Mouse (Mus musculus) neural tube, embryonic 12.5 days (tissue): ENCODE data around the gene Msi2. TPM values are rescaled to one million over a fixed set of nuclear protein-coding genes. Genes with fewer than 3 reads are reported as not detected.

Experiments used
- ATAC-seq: fragments of 200-750 bp; cut with Nextera tagmentation; 2 replicates; pipeline ENCODE4 v1.8.0; 2017; ENCODE audit warnings: low read depth, mild to moderate bottlenecking, moderate TSS enrichment, moderate library complexity; ENCODE audit not compliant: low FRiP score
- H3K27ac ChIP-seq: fragments of 300-500 bp; sonication (generic); 2 replicates; pipeline ENCODE4 v1.5.1; 2016
- H3K27me3 ChIP-seq: fragments of 300-500 bp; sonication (generic); replicated peaks from 2 replicates; pipeline ENCODE4 v1.6.1; 2016; ENCODE audit warnings: mild to moderate bottlenecking
- H3K36me3 ChIP-seq: fragments of 300-500 bp; sonication (generic); 2 replicates; pipeline ENCODE4 v1.6.1; 2016; ENCODE audit warnings: mild to moderate bottlenecking
- H3K4me1 ChIP-seq: fragments of 300-500 bp; sonication (generic); 2 replicates; pipeline ENCODE4 v1.6.1; 2016
- H3K4me2 ChIP-seq: fragments of 300-500 bp; sonication (generic); replicated peaks from 2 replicates; pipeline ENCODE4 v1.6.1; 2016; ENCODE audit warnings: mild to moderate bottlenecking
- H3K4me3 ChIP-seq: fragments of 300-500 bp; sonication (generic); 2 replicates; pipeline ENCODE4 v1.5.1; 2016
- H3K9ac ChIP-seq: fragments of 300-500 bp; sonication (generic); 2 replicates; pipeline ENCODE4 v1.6.1; 2016; ENCODE audit warnings: mild to moderate bottlenecking
- H3K9me3 ChIP-seq: fragments of 300-500 bp; sonication (generic); 2 replicates; pipeline ENCODE4 v1.6.1; 2016; ENCODE audit warnings: mild to moderate bottlenecking
- WGBS: fragments of 180-500 bp; shearing (Covaris S2); methylation state at CpG from one replicate; pipeline ENCODE4 v1.1.7; 2016; 5-methylcytosine and 5-hydroxymethylcytosine counted together
- microRNA-seq: library from miRNA; unstranded; fragments of <30 nt; microRNA quantifications from one replicate; pipeline ENCODE4, GENCODE M21; 2017
- polyA plus RNA-seq: library from polyadenylated mRNA; unstranded; fragments of >200 nt; fragmentation: Nextera tagmentation; extraction: Ambion mirVana; gene quantifications from 2 replicates; pipeline ENCODE4 v1.2.1, GENCODE M21; 2016

The Msi2 gene
- polyA plus RNA-seq, 1 experiment from 2014 or later, result 27.9 TPM

DNA sequence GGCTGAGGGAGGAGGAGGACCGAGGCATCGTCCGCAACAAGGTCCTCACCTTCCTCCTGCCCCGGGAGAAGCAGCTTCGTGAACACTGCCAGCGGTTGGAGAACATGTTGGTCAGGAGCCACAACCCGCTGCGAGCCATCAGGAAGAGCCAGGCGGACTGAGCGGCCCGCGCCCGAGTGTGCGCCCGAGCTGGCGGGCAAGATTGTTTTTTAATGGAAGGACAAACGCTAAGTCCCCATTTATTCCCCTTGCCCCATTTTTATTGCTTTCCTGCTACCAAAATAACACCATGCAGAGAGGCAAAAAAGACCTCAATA is 424.0 kb downstream of the Msi2 start:
- no peak for ATAC-seq
- H3K36me3 ChIP-seq, result no peaks in the 10 kb centered on the region
- peak overlapping the region; percentile 58 for H3K4me2 ChIP-seq
- H3K27me3 ChIP-seq, result no peaks in the 10 kb centered on the region
- H3K4me3 ChIP-seq, result peak overlapping the region; percentile 36
- 20% methylated on average over 17 of the region's 17 CpGs for WGBS
- no peaks in the 10 kb centered on the region for H3K9me3 ChIP-seq
- peaks cover 53% of the 10 kb centered on the region for H3K4me1 ChIP-seq
- peak overlapping the region; percentile 67 for H3K27ac ChIP-seq
- peak overlapping the region; percentile 53 for H3K9ac ChIP-seq

- Histone ChIP-seq H3K36me3 (no peaks in the 10 kb centered on the region), H3K27ac (peak within 1 kb of the TSS; percentile 67), H3K4me1 (peaks cover 57% of the 10 kb centered on the region), H3K9ac (peak within 1 kb of the TSS; percentile 53), H3K9me3 (no peaks in the 10 kb centered on the region), H3K27me3 (no peaks in the 10 kb centered on the region), H3K4me2 (peak within 1 kb of the TSS; percentile 58), H3K4me3 (peak within 1 kb of the TSS; percentile 36)
- 17% methylated on average over 20 of the region's 20 CpGs for WGBS
- peak; percentile 43; the same call in 1 of the 2 replicates for ATAC-seq
These were observed 424.5 kb downstream of the Msi2 start, which contains the start of gene Ccdc182 for GRCm38 (mm10) chr11:88293631-88294393. Gene Ccdc182 (plus strand): TSS chr11:88294058.

- Histone ChIP-seq H3K9me3 (no peaks in the 10 kb centered on the region), H3K4me3 (no peak overlapping the region), H3K4me1 (peaks cover 50% of the 10 kb centered on the region), H3K27ac (no peak overlapping the region), H3K9ac (no peak overlapping the region), H3K27me3 (no peaks in the 10 kb centered on the region), H3K36me3 (no peaks in the 10 kb centered on the region), H3K4me2 (no peak overlapping the region)
- WGBS, result 36% methylated on average over 4 of the region's 4 CpGs
- no peak for ATAC-seq
These were observed 426.6 kb downstream of the Msi2 start for GRCm38 (mm10) chr11:88291688-88292087.

GRCm38 (mm10) chr11:88291245-88291644 is 427.1 kb downstream of the Msi2 start:
- peaks cover 48% of the 10 kb centered on the region for H3K4me1 ChIP-seq
- no peak for ATAC-seq
- H3K27me3 ChIP-seq, result no peaks in the 10 kb centered on the region
- H3K36me3 ChIP-seq, result no peaks in the 10 kb centered on the region
- no peak overlapping the region for H3K4me2 ChIP-seq
- H3K4me3 ChIP-seq, result no peak overlapping the region
- no peak overlapping the region for H3K27ac ChIP-seq
- WGBS, result 74% methylated on average over 4 of the region's 4 CpGs
- no peak overlapping the region for H3K9ac ChIP-seq
- H3K9me3 ChIP-seq, result no peaks in the 10 kb centered on the region

Small RNA genes lying within 50 kb of the gene (microRNA-seq; reads per million reads assigned to microRNA genes)
- gene Mir378b, result 0.87 reads per million

Other genes with a start within 250 kb of the Msi2 start
- 23.7 and 24.0 TPM in 2 replicates for gene Akap1, start 146.1 kb upstream of the Msi2 start, polyA plus RNA-seq
- gene Scpep1, start 237.0 kb upstream of the Msi2 start, polyA plus RNA-seq, result 34.1 and 37.6 TPM in 2 replicates
- not detected in 2 replicates for gene Elobl, start 248.4 kb upstream of the Msi2 start, polyA plus RNA-seq